Mouse (Mus musculus) liver, postnatal 0 days (tissue): Measurements from ENCODE around the gene Plin4. TPM values are rescaled to one million over a fixed set of nuclear protein-coding genes. Genes with fewer than 3 reads are reported as not detected.
A peak's percentile ranks its signal among the peaks of the same experiment; 100 is the strongest.

Source experiments
- ATAC-seq: fragments of 200-750 bp; cut with Nextera tagmentation; 2 replicates; pipeline ENCODE4 v1.8.0; 2017; ENCODE audit warnings: mild to moderate bottlenecking, moderate library complexity
- DNase-seq: peaks from one replicate; pipeline ENCODE4 v3.0.0-alpha.2; 2016
- H3K27ac ChIP-seq: fragments of 300-500 bp; sonication (generic); 2 replicates; pipeline ENCODE4 v1.5.1; 2014; ENCODE audit warnings: antibody characterized with exemption, moderate library complexity, mild to moderate bottlenecking, low read depth
- H3K27me3 ChIP-seq: fragments of 300-500 bp; sonication (generic); 2 replicates; pipeline ENCODE4 v1.6.1; 2014; ENCODE audit warnings: low read length, control low read depth, mixed read lengths; ENCODE audit not compliant: insufficient read depth
- H3K36me3 ChIP-seq: fragments of 300-500 bp; sonication (generic); replicated peaks from 2 replicates; pipeline ENCODE4 v1.6.1; 2014; ENCODE audit warnings: mild to moderate bottlenecking, control low read depth, low read length, moderate library complexity, mixed read lengths; ENCODE audit not compliant: insufficient read depth
- H3K4me1 ChIP-seq: fragments of 300-500 bp; sonication (generic); 2 replicates; pipeline ENCODE4 v1.6.1; 2014; ENCODE audit warnings: antibody characterized with exemption, mild to moderate bottlenecking, control low read depth; ENCODE audit not compliant: insufficient read depth
- H3K4me2 ChIP-seq: fragments of 300-500 bp; sonication (generic); 2 replicates; pipeline ENCODE4 v1.6.1; 2014; ENCODE audit warnings: low read depth, mild to moderate bottlenecking, low read length, moderate library complexity, mixed read lengths
- H3K4me3 ChIP-seq: fragments of 300-500 bp; sonication (generic); 2 replicates; pipeline ENCODE4 v1.5.1; 2014; ENCODE audit warnings: low read depth, low read length
- H3K9ac ChIP-seq: fragments of 300-500 bp; sonication (generic); replicated peaks from 2 replicates; pipeline ENCODE4 v1.6.1; 2014; ENCODE audit warnings: mild to moderate bottlenecking, moderate library complexity
- H3K9me3 ChIP-seq: fragments of 300-500 bp; sonication (generic); 2 replicates; pipeline ENCODE4 v1.6.1; 2016; ENCODE audit warnings: mild to moderate bottlenecking, control low read depth, low read length, mixed read lengths
- CTCF ChIP-seq: sonication (generic); IDR thresholded peaks from 2 replicates; pipeline ENCODE4 v1.5.1; 2016; ENCODE audit warnings: antibody characterized with exemption, low read depth
- EP300 ChIP-seq: IDR thresholded peaks from 2 replicates; pipeline ENCODE4 v1.6.1; 2016; ENCODE audit warnings: antibody characterized with exemption, low read depth, mild to moderate bottlenecking
- WGBS: fragments of 180-500 bp; shearing (Covaris S2); extraction: QIAGEN DNeasy Blood & Tissue Kit; methylation state at CpG from one replicate; pipeline ENCODE4 v1.1.7; 2014; ENCODE audit not compliant: insufficient replicate concordance; 5-methylcytosine and 5-hydroxymethylcytosine counted together
- polyA plus RNA-seq: library from polyadenylated mRNA; unstranded; fragments of >200 nt; fragmentation: Nextera tagmentation; extraction: Ambion mirVana; gene quantifications from 2 replicates; pipeline ENCODE4 v1.2.1, GENCODE M21; 2015

Gene Plin4
- polyA plus RNA-seq, 1 experiment from 2014 or later: 0.12 TPM

GRCm38 (mm10) chr17:56100811-56101210 lies 8.8 kb downstream of the Plin4 start:
- Histone ChIP-seq H3K4me3 (no peak overlapping the region), H3K4me1 (no peaks in the 10 kb centered on the region), H3K4me2 (no peak overlapping the region), H3K27ac (no peak overlapping the region), H3K9ac (no peak overlapping the region), H3K9me3 (no peaks in the 10 kb centered on the region), H3K27me3 (no peaks in the 10 kb centered on the region), H3K36me3 (peaks cover 53% of the 10 kb centered on the region)
- DNase-seq (no peak), ATAC-seq (no peak)
- TF ChIP-seq CTCF (no peak), EP300 (no peak)
- WGBS: 82% methylated on average over 3 of the region's 3 CpGs

GRCm38 (mm10) chr17:56098711-56099572 lies 10.7 kb downstream of the Plin4 start:
- Histone ChIP-seq H3K4me2 (no peak overlapping the region), H3K4me1 (no peaks in the 10 kb centered on the region), H3K27ac (no peak overlapping the region), H3K36me3 (peaks cover 53% of the 10 kb centered on the region), H3K4me3 (no peak overlapping the region), H3K9ac (no peak overlapping the region), H3K27me3 (no peaks in the 10 kb centered on the region), H3K9me3 (no peaks in the 10 kb centered on the region)
- WGBS: 82% methylated on average over 15 of the region's 15 CpGs
- DNase-seq (no peak), ATAC-seq (no peak)
- no peak for TF ChIP-seq EP300
- TF ChIP-seq CTCF: peak; percentile 39

GRCm38 (mm10) chr17:56098180-56098579 lies 11.4 kb downstream of the Plin4 start:
- no peak overlapping the region for H3K9ac ChIP-seq
- TF ChIP-seq EP300: no peak
- TF ChIP-seq CTCF: no peak
- no peak for ATAC-seq
- DNase-seq: no peak
- H3K9me3 ChIP-seq: no peaks in the 10 kb centered on the region
- no peak overlapping the region for H3K4me2 ChIP-seq
- 86% methylated on average over 8 of the region's 8 CpGs for WGBS
- H3K4me3 ChIP-seq: no peak overlapping the region
- peaks cover 53% of the 10 kb centered on the region for H3K36me3 ChIP-seq
- no peaks in the 10 kb centered on the region for H3K27me3 ChIP-seq
- H3K27ac ChIP-seq: no peak overlapping the region
- H3K4me1 ChIP-seq: no peaks in the 10 kb centered on the region

GRCm38 (mm10) chr17:56096883-56097282 lies 12.7 kb downstream of the Plin4 start:
- no peak overlapping the region for H3K4me2 ChIP-seq
- no peak for ATAC-seq

GRCm38 (mm10) chr17:56092794-56093193 lies 16.8 kb downstream of the Plin4 start:
- DNase-seq: no peak
- no peaks in the 10 kb centered on the region for H3K4me1 ChIP-seq
- no peaks in the 10 kb centered on the region for H3K27me3 ChIP-seq
- H3K9ac ChIP-seq: no peak overlapping the region
- no peak overlapping the region for H3K27ac ChIP-seq
- no peak for ATAC-seq
- no peak overlapping the region for H3K4me2 ChIP-seq
- no peak overlapping the region for H3K4me3 ChIP-seq
- H3K9me3 ChIP-seq: no peaks in the 10 kb centered on the region
- TF ChIP-seq CTCF (no peak), EP300 (no peak)
- peaks cover 23% of the 10 kb centered on the region for H3K36me3 ChIP-seq
- WGBS: 96% methylated on average over 1 of the region's 1 CpGs

More at GRCm38 (mm10) chr17:56096883-56097282, 12.7 kb downstream of the Plin4 start:
- no peaks in the 10 kb centered on the region for H3K27me3 ChIP-seq
- no peak overlapping the region for H3K27ac ChIP-seq
- H3K9ac ChIP-seq: no peak overlapping the region
- no peaks in the 10 kb centered on the region for H3K9me3 ChIP-seq
- H3K36me3 ChIP-seq: peaks cover 48% of the 10 kb centered on the region
- no peaks in the 10 kb centered on the region for H3K4me1 ChIP-seq
- 85% methylated on average over 12 of the region's 12 CpGs for WGBS
- no peak for DNase-seq
- H3K4me3 ChIP-seq: no peak overlapping the region
- TF ChIP-seq CTCF (no peak), EP300 (no peak)

GRCm38 (mm10) chr17:56092312-56092711 lies 17.3 kb downstream of the Plin4 start:
- H3K4me1 ChIP-seq: no peaks in the 10 kb centered on the region
- ATAC-seq: no peak
- H3K9me3 ChIP-seq: no peaks in the 10 kb centered on the region
- H3K9ac ChIP-seq: no peak overlapping the region
- 94% methylated on average over 1 of the region's 1 CpGs for WGBS
- H3K27ac ChIP-seq: no peak overlapping the region
- H3K27me3 ChIP-seq: no peaks in the 10 kb centered on the region
- H3K36me3 ChIP-seq: peaks cover 20% of the 10 kb centered on the region
- H3K4me3 ChIP-seq: no peak overlapping the region
- no peak for DNase-seq
- TF ChIP-seq EP300: no peak
- TF ChIP-seq CTCF: no peak
- no peak overlapping the region for H3K4me2 ChIP-seq
